Mouse (Mus musculus): ENCODE data around the gene Ctsd.

GRCm38 (mm10) chr7:142394261-142395190 is 6.7 kb upstream of the Ctsd start:
- no peak for TF ChIP-seq CTCF (conservative IDR thresholded peaks at IDR 0.05; ENCODE audit: low read length)
- TF ChIP-seq POU5F1 (IDR thresholded peaks at IDR 0.05; ENCODE audit: borderline replicate concordance, low read length), result no peak
- TF ChIP-seq NANOG (IDR thresholded peaks at IDR 0.05; ENCODE audit: borderline replicate concordance, low read length), result no peak
